Mouse (Mus musculus): ENCODE data around the gene Zmym4.

Gene Zmym4

DNA sequence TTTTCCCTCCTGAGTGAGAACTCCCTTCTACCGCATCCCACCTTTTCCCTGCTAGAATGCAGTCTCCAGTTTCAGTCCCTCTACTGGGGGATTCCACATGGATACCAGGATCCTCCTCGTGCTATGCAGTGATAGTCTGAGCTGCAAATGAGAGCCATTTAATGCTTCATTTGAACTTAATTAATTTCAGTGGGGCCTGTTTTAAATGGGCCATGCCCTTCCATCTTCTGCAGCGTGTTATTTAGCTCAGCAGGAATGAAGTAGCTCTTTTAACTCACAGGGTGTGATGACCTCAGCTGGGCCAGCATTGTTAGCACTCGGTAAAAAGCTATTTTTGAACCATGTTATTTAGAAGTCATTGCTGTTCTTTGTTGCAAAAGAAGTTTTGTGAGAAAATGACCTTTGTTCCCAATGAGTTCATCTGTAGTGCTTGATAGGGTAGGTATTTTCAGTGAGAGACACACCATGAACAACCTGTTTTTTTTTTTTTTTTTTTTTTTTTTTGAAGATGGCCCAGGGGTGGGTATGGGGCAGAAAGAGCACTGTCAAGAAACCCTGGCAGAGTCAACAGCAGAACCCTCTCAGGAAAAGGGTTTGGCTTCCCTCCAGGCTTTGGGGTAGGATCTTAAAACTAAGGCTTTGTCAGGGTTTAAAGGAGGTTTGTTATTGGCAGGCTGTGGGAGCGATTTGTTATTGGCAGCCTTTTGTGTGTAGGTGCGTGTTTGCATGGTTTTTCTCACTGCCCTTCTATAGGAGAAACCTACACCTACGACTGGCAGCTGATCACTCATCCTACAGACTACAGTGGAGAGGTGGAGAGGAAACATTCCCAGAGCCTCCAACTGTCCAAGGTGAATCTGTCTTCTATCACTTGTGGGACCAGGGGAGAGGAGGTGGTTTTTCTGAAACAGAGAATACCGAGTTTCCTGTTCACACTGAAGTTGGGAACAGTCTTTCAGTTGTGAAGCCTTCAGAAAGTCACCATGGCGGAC lies 144.7 kb downstream of the Zmym4 start:
- no peak for DNase-seq (ENCODE audit: low spot score)

DNA sequence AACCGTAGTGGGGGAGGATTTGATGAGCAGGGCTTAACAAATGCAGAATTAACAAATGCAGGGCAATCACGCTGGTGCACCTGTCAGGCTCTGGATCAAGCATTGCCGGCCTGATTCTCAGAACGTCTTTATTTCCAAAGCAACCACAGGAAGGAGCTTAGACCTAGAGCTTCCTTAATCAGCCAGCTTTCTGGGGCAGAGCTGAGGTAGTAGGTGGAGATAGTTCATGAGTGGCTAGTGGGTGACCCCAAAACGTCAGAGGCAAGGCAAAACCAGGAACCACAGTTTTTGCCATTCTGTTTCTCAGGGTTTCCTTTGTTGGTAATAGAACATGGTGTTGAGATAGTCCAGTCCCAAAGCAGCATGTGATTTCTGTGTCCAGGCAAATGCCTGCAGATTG lies 153.1 kb downstream of the Zmym4 start:
- DNase-seq (ENCODE audit: low spot score), result no peak

- DNase-seq (ENCODE audit: low spot score), result no peak
Measured at GRCm38 (mm10) chr4:126813212-126813611, 154.7 kb downstream of the Zmym4 start.

Measured in ovary, adult 18-20 months (tissue).